Mouse (Mus musculus) intestine, embryonic 16.5 days (tissue): ENCODE results near the gene Glis1. TPM values are rescaled to one million over a fixed set of nuclear protein-coding genes. Genes with fewer than 3 reads are reported as not detected.

Experiments
- ATAC-seq: fragments of 200-750 bp; cut with Nextera tagmentation; 2 replicates; pipeline ENCODE4 v1.8.0; 2017; ENCODE audit warnings: moderate TSS enrichment, moderate library complexity
- H3K27ac ChIP-seq: fragments of 300-500 bp; sonication (generic); 2 replicates; pipeline ENCODE4 v1.5.1; 2014; ENCODE audit warnings: mild to moderate bottlenecking, low read length
- H3K27me3 ChIP-seq: fragments of 300-500 bp; sonication (generic); replicated peaks from 2 replicates; pipeline ENCODE4 v1.6.1; 2014; ENCODE audit warnings: low read length, control low read depth, mixed read lengths; ENCODE audit not compliant: control insufficient read depth, insufficient read depth
- H3K36me3 ChIP-seq: fragments of 300-500 bp; sonication (generic); 2 replicates; pipeline ENCODE4 v1.6.1; 2014; ENCODE audit warnings: low read length, control low read depth; ENCODE audit not compliant: control insufficient read depth, insufficient read depth
- H3K4me1 ChIP-seq: fragments of 300-500 bp; sonication (generic); 2 replicates; pipeline ENCODE4 v1.6.1; 2014; ENCODE audit warnings: low read length, control low read depth, mixed read lengths; ENCODE audit not compliant: control insufficient read depth, insufficient read depth
- H3K4me2 ChIP-seq: fragments of 300-500 bp; sonication (generic); 2 replicates; pipeline ENCODE4 v1.6.1; 2014; ENCODE audit warnings: low read depth, low read length, control low read depth
- H3K4me3 ChIP-seq: fragments of 300-500 bp; sonication (generic); 2 replicates; pipeline ENCODE4 v1.5.1; 2014; ENCODE audit warnings: mild to moderate bottlenecking, low read length
- H3K9ac ChIP-seq: fragments of 300-500 bp; sonication (generic); 2 replicates; pipeline ENCODE4 v1.6.1; 2014; ENCODE audit warnings: low read depth, low read length
- H3K9me3 ChIP-seq: fragments of 300-500 bp; sonication (generic); 2 replicates; pipeline ENCODE4 v1.6.1; 2016; ENCODE audit warnings: low read length, control low read depth; ENCODE audit not compliant: control insufficient read depth
- WGBS: fragments of 180-500 bp; shearing (Covaris S2); extraction: QIAGEN DNeasy Blood & Tissue Kit; methylation state at CpG from one replicate; pipeline ENCODE4 v1.1.7; 2014; 5-methylcytosine and 5-hydroxymethylcytosine counted together
- polyA plus RNA-seq: library from polyadenylated mRNA; unstranded; fragments of >200 nt; fragmentation: Nextera tagmentation; extraction: Ambion mirVana; gene quantifications from 2 replicates; pipeline ENCODE4 v1.2.1, GENCODE M21; 2015

The Glis1 gene
- polyA plus RNA-seq, 1 experiment from 2014 or later = 0.32 TPM

GRCm38 (mm10) chr4:107442891-107443483 is 8.6 kb downstream of the Glis1 start:
- H3K27ac ChIP-seq = no peak overlapping the region
- 36% methylated on average over 16 of the region's 16 CpGs for WGBS
- no peak overlapping the region; the same call in 1 of the 2 replicates for H3K4me2 ChIP-seq
- H3K27me3 ChIP-seq = peaks cover 32% of the 10 kb centered on the region
- no peak for ATAC-seq
- no peaks in the 10 kb centered on the region for H3K36me3 ChIP-seq
- no peak overlapping the region for H3K4me3 ChIP-seq
- H3K4me1 ChIP-seq = 0 out of 2 replicates have a peak, but pooled peaks cover 9% of the 10 kb centered on the region
- H3K9me3 ChIP-seq = no peaks in the 10 kb centered on the region
- H3K9ac ChIP-seq = no peak overlapping the region

GRCm38 (mm10) chr4:107443621-107444020 is 9.2 kb downstream of the Glis1 start:
- Histone ChIP-seq H3K4me2 (no peak overlapping the region), H3K9me3 (no peaks in the 10 kb centered on the region), H3K4me3 (no peak overlapping the region), H3K27ac (no peak overlapping the region), H3K9ac (no peak overlapping the region), H3K4me1 (0 out of 2 replicates have a peak, but pooled peaks cover 9% of the 10 kb centered on the region), H3K36me3 (no peaks in the 10 kb centered on the region), H3K27me3 (peaks cover 26% of the 10 kb centered on the region)
- ATAC-seq = no peak
- 61% methylated on average over 11 of the region's 11 CpGs for WGBS

DNA sequence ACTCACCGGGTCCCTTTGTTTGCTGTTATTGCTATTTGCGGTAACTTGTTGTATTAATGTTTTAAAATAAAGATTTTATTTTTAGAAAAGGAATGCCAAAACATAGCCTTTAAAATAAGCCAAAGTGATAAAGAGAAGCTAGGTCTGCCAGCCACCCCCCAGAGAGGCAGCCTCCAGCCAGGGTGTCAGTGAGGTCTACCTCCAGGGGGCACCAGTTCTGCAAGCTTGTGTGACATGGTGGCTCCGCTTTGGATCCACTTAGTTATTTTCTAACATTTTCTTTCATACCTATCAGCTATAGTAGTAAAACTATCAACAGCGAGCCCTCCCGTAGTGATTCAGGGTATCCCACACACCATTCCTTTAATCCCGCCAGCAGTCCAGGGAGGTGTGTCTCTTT is 14.1 kb downstream of the Glis1 start:
- H3K4me2 ChIP-seq = no peak overlapping the region
- 0 out of 2 replicates have a peak, but pooled peaks cover under 1% of the 10 kb centered on the region for H3K4me1 ChIP-seq
- no peak for ATAC-seq
- no peak overlapping the region for H3K4me3 ChIP-seq
- no peak overlapping the region for H3K27ac ChIP-seq
- 86% methylated on average over 6 of the region's 6 CpGs for WGBS
- H3K36me3 ChIP-seq = no peaks in the 10 kb centered on the region
- H3K9ac ChIP-seq = no peak overlapping the region
- H3K27me3 ChIP-seq = peaks cover 8% of the 10 kb centered on the region
- H3K9me3 ChIP-seq = no peaks in the 10 kb centered on the region

GRCm38 (mm10) chr4:107449519-107449918 is 15.1 kb downstream of the Glis1 start:
- no peak for ATAC-seq
- Histone ChIP-seq H3K36me3 (no peaks in the 10 kb centered on the region), H3K27ac (no peak overlapping the region), H3K4me3 (no peak overlapping the region), H3K9ac (no peak overlapping the region), H3K27me3 (peaks cover 3% of the 10 kb centered on the region; the same call in 1 of the 2 replicates), H3K4me2 (no peak overlapping the region), H3K4me1 (no peaks in the 10 kb centered on the region), H3K9me3 (no peaks in the 10 kb centered on the region)
- 84% methylated on average over 13 of the region's 13 CpGs for WGBS

- Histone ChIP-seq H3K4me2 (no peak overlapping the region), H3K9ac (no peak overlapping the region), H3K27ac (no peak overlapping the region), H3K4me3 (no peak overlapping the region), H3K27me3 (no peaks in the 10 kb centered on the region), H3K9me3 (no peaks in the 10 kb centered on the region), H3K36me3 (no peaks in the 10 kb centered on the region), H3K4me1 (no peaks in the 10 kb centered on the region)
- ATAC-seq = no peak
- WGBS = 78% methylated on average over 18 of the region's 18 CpGs
Observed at GRCm38 (mm10) chr4:107452266-107453015, 18.1 kb downstream of the Glis1 start.

DNA sequence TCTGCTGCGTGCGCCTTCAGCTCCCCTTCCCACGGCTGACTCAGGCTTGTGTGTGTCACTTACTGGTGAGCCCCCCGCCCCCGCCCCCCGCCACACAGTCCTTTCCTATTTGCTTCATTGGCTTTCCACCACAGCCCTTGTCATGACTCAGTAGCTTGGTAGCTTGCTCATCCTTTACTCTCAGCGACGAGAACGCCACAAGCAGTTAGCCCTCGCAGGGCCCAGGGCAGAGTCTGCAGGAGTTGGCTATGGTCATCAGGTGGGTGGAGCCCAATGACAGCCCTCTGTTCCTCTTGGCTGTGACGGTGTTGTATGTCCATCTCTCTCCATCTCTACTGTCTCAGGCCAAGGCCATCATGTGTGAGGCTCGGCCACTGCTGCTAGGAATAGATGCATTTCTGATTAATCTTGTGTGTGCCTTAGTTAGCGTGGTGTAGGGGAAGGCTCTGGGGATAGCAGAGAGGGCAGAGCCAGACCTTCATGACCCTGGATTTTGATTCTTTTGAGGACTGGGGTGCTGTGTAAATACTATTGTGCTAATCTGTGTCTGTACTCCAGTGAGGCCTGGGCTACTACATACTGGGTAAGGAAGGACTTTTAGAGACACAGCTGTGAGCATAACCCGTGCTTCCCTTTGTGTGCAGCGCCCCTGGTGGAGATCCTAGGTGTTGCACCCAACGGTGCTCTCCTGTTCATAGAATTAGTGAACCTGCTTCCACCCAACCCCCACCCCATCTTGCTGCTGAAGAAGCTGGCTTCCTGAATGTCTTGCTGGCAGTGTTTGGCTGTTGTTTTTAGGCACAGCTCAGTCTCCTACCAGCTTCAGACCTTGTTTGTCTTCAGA is 19.0 kb downstream of the Glis1 start:
- Histone ChIP-seq H3K9me3 (no peaks in the 10 kb centered on the region), H3K9ac (no peak overlapping the region), H3K36me3 (no peaks in the 10 kb centered on the region), H3K4me2 (no peak overlapping the region), H3K4me1 (no peaks in the 10 kb centered on the region), H3K4me3 (no peak overlapping the region), H3K27me3 (no peaks in the 10 kb centered on the region), H3K27ac (no peak overlapping the region)
- WGBS = 68% methylated on average over 16 of the region's 16 CpGs
- peak; percentile 70; the same call in 1 of the 2 replicates for ATAC-seq

DNA sequence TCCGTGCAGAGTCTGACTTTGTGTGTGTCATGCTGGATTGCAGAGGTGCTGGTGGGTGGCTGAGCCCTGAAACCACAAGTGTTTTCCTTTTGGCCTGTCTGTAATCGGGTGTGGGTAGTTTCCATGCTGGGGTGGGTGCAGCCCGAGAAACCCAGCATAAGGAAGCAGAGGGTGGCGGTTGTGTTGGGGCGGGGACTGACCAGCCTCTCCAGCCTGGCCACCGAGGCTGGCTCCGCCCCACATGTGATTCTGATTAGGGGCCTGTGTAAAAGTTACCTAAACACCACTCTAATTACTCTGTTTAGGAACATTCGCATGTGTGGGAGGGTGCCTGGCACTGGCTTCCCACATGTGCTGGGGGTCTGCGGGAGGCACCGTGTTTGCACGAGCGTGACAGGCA is 23.2 kb downstream of the Glis1 start:
- Histone ChIP-seq H3K4me1 (no peaks in the 10 kb centered on the region), H3K9me3 (no peaks in the 10 kb centered on the region), H3K36me3 (no peaks in the 10 kb centered on the region), H3K4me2 (no peak overlapping the region), H3K4me3 (no peak overlapping the region), H3K9ac (no peak overlapping the region), H3K27ac (no peak overlapping the region), H3K27me3 (no peaks in the 10 kb centered on the region)
- ATAC-seq = peak; percentile 66
- 55% methylated on average over 12 of the region's 12 CpGs for WGBS

DNA sequence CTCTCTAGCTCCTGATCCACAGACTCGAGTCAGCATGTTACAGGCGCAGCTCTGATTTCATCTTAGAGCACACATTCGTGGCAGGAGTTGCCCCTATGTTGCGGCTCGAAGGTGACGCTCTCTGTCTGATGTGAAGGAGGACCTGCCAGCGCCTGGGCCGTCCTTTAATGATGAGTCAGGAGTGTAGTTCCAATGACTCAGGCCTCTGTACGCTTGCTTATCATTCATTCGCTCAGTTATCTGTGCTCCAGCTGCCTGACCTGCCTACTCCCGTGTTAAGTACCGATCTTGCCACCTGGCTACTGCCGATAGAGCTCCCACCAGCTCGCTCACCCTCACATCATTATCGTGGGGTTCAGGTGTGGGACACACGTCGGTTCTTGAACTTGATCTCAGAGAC is 24.5 kb downstream of the Glis1 start:
- H3K9ac ChIP-seq = no peak overlapping the region

DNA sequence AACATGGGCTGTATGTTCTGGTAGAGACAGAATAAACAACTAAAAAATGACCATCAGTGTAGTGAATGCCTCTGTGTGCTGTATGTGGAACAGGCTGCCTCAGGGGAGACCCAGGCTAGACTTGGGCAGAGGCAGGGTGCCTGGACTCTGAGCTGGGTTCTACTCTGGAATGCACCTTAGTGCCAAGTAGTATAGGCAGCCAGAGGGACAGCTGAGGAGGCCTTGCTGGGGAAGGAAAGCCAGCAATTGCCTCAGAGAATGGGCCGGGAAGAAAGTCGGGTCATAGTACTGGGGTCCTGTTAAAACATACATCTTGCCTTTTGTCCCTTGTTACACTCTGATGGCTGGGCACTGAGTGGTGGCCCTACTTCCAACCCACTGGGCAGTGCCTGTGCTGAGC is 25.1 kb downstream of the Glis1 start:
- no peak for ATAC-seq
- H3K27me3 ChIP-seq = no peaks in the 10 kb centered on the region
- H3K9me3 ChIP-seq = no peaks in the 10 kb centered on the region
- H3K9ac ChIP-seq = no peak overlapping the region
- 89% methylated on average over 2 of the region's 2 CpGs for WGBS
- H3K27ac ChIP-seq = no peak overlapping the region
- no peak overlapping the region for H3K4me3 ChIP-seq
- no peaks in the 10 kb centered on the region for H3K36me3 ChIP-seq
- H3K4me2 ChIP-seq = no peak overlapping the region
- H3K4me1 ChIP-seq = no peaks in the 10 kb centered on the region

More for the DNA sequence above, 24.5 kb downstream of the Glis1 start:
- H3K9me3 ChIP-seq = no peaks in the 10 kb centered on the region
- no peaks in the 10 kb centered on the region for H3K4me1 ChIP-seq
- peak; percentile 69 for ATAC-seq
- H3K27ac ChIP-seq = no peak overlapping the region
- H3K4me2 ChIP-seq = no peak overlapping the region
- 67% methylated on average over 17 of the region's 17 CpGs for WGBS
- no peaks in the 10 kb centered on the region for H3K36me3 ChIP-seq
- H3K27me3 ChIP-seq = no peaks in the 10 kb centered on the region
- H3K4me3 ChIP-seq = no peak overlapping the region
